Mouse (Mus musculus): Measurements from ENCODE around the gene Adcy5. TPM values are rescaled to one million over a fixed set of nuclear protein-coding genes. Genes with fewer than 3 reads are reported as not detected.
A peak's percentile ranks its signal among the peaks of the same experiment; 100 is the strongest.

Adcy5 gene
- polyA plus RNA-seq, 1 experiment = 37.7 TPM

DNA sequence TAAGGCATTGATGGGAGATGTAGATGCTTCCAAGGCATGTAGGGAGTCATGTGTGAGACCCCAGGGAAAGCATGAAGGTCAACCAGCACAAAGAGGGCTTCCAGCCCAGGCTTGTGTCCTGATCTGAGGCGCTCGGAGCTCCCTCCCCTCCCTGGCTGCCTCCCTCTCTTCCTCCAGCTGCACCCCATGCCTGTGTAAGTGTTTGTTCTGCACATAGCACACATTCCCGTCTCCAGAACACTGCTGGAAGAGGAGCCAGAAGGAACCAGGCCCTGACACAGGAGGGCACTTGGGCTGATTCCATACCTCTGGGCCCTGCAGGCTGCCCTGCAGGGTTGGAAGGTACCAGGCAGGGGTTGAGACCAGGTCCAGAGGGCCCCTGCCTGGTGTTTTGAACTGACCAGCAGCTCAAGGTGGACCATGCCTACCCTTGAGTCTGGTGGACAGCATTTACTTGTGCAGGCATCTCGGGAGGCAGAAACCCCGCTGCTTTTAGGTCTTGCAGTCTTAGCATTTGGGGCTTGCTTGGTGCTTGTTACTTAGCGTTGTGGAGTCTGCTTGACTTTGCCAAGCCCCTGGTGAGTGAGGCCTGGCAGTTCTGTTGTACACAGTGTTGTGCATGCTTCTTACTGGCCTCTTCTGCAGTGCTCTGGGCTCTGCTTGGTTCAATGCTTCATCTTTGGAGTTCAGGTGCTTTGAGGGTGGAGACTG, 45.2 kb downstream of the Adcy5 start:
- H3K4me1 ChIP-seq (ENCODE audit: control insufficient read depth, insufficient read depth, low read length) = peaks cover 19% of the 10 kb centered on the region
- 58% methylated on average over 6 of the region's 6 CpGs for WGBS
- H3K27me3 ChIP-seq (ENCODE audit: control insufficient read depth, insufficient read depth, low read length) = no peaks in the 10 kb centered on the region
- no peak for TF ChIP-seq CTCF (IDR thresholded peaks at IDR 0.05; ENCODE audit: borderline replicate concordance, insufficient read depth, low read depth, low read length)
- no peak for TF ChIP-seq POLR2A (IDR thresholded peaks at IDR 0.05; ENCODE audit: borderline replicate concordance, insufficient read depth, low read length)
- 0 out of 2 replicates have a peak overlapping the region, but pooled peaks have one; percentile 7 for H3K27ac ChIP-seq (ENCODE audit: insufficient read depth, low read length)
- no peak overlapping the region for H3K4me3 ChIP-seq (replicated peaks; ENCODE audit: insufficient read depth, low read depth, low read length)
- no peak for DNase-seq

DNA sequence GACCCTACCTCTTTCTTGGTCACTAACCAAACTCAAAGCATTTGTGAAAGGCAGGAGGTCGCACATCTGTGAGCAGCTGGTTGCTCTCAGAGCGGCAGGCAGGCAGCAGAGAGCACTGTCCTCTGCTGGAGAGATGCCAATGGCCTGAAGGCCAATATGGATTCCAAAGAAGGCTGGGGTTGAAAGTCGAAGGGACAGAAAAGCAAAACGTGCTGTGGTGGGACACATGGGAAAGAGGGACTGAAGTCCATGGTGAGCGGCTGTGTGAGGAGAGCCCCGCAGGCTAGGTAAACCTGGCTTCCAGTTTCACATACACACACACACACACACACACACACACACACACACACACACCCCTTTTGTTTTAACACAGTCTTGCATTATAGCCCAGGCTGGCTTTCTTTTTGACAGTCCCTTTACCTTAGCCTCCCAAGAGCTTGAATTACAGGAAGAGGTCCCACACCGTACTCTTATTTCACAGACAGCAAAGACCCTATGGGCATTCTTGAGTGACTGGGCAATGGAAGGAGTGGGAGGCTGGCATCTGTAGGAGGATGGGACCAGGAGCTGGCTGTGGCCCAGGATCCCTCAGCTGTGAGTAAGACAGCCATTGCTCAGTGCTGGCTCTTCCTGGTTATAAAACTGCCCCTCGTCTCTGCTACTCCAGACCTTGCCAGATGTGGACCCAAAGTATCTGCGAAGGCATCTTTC, 45.9 kb downstream of the Adcy5 start:
- Histone ChIP-seq H3K4me3 (replicated peaks; ENCODE audit: insufficient read depth, low read depth, low read length) (no peak overlapping the region), H3K4me1 (ENCODE audit: control insufficient read depth, insufficient read depth, low read length) (peaks cover 19% of the 10 kb centered on the region), H3K27ac (ENCODE audit: insufficient read depth, low read length) (0 out of 2 replicates have a peak overlapping the region, but pooled peaks have one; percentile 7), H3K27me3 (ENCODE audit: control insufficient read depth, insufficient read depth, low read length) (no peaks in the 10 kb centered on the region)
- TF ChIP-seq POLR2A (IDR thresholded peaks at IDR 0.05; ENCODE audit: borderline replicate concordance, insufficient read depth, low read length) (no peak), CTCF (IDR thresholded peaks at IDR 0.05; ENCODE audit: borderline replicate concordance, insufficient read depth, low read depth, low read length) (no peak)
- 70% methylated on average over 9 of the region's 9 CpGs for WGBS
- DNase-seq = no peak

- no peak for DNase-seq
- no peak for TF ChIP-seq POLR2A (IDR thresholded peaks at IDR 0.05; ENCODE audit: borderline replicate concordance, insufficient read depth, low read length)
- no peak for TF ChIP-seq CTCF (IDR thresholded peaks at IDR 0.05; ENCODE audit: borderline replicate concordance, insufficient read depth, low read depth, low read length)
- Histone ChIP-seq H3K27me3 (ENCODE audit: control insufficient read depth, insufficient read depth, low read length) (no peaks in the 10 kb centered on the region), H3K27ac (ENCODE audit: insufficient read depth, low read length) (0 out of 2 replicates have a peak overlapping the region, but pooled peaks have one; percentile 16), H3K4me1 (ENCODE audit: control insufficient read depth, insufficient read depth, low read length) (peaks cover 19% of the 10 kb centered on the region), H3K4me3 (replicated peaks; ENCODE audit: insufficient read depth, low read depth, low read length) (no peak overlapping the region)
- WGBS = 68% methylated on average over 5 of the region's 5 CpGs
Observed at GRCm38 (mm10) chr16:35201281-35201680, 46.6 kb downstream of the Adcy5 start.

- no peak overlapping the region for H3K27ac ChIP-seq (ENCODE audit: insufficient read depth, low read length)
- no peak overlapping the region for H3K4me3 ChIP-seq (replicated peaks; ENCODE audit: insufficient read depth, low read depth, low read length)
- TF ChIP-seq CTCF (IDR thresholded peaks at IDR 0.05; ENCODE audit: borderline replicate concordance, insufficient read depth, low read depth, low read length) = no peak
- no peak for TF ChIP-seq POLR2A (IDR thresholded peaks at IDR 0.05; ENCODE audit: borderline replicate concordance, insufficient read depth, low read length)
- 87% methylated on average over 1 of the region's 1 CpGs for WGBS
- no peak for DNase-seq
- peaks cover 19% of the 10 kb centered on the region for H3K4me1 ChIP-seq (ENCODE audit: control insufficient read depth, insufficient read depth, low read length)
- H3K27me3 ChIP-seq (ENCODE audit: control insufficient read depth, insufficient read depth, low read length) = no peaks in the 10 kb centered on the region
Observed at GRCm38 (mm10) chr16:35203511-35203910, 48.8 kb downstream of the Adcy5 start.

- TF ChIP-seq POLR2A (IDR thresholded peaks at IDR 0.05; ENCODE audit: borderline replicate concordance, insufficient read depth, low read length) = no peak
- no peak for TF ChIP-seq CTCF (IDR thresholded peaks at IDR 0.05; ENCODE audit: borderline replicate concordance, insufficient read depth, low read depth, low read length)
- Histone ChIP-seq H3K27ac (ENCODE audit: insufficient read depth, low read length) (no peak overlapping the region), H3K4me3 (replicated peaks; ENCODE audit: insufficient read depth, low read depth, low read length) (no peak overlapping the region), H3K4me1 (ENCODE audit: control insufficient read depth, insufficient read depth, low read length) (peaks cover 12% of the 10 kb centered on the region), H3K27me3 (ENCODE audit: control insufficient read depth, insufficient read depth, low read length) (no peaks in the 10 kb centered on the region)
- DNase-seq = no peak
- WGBS = 71% methylated on average over 5 of the region's 5 CpGs
Observed at GRCm38 (mm10) chr16:35205681-35206080, 51.0 kb downstream of the Adcy5 start.

GRCm38 (mm10) chr16:35206426-35206825, 51.7 kb downstream of the Adcy5 start:
- no peaks in the 10 kb centered on the region for H3K27me3 ChIP-seq (ENCODE audit: control insufficient read depth, insufficient read depth, low read length)
- H3K27ac ChIP-seq (ENCODE audit: insufficient read depth, low read length) = no peak overlapping the region
- WGBS = 86% methylated on average over 6 of the region's 6 CpGs
- H3K4me1 ChIP-seq (ENCODE audit: control insufficient read depth, insufficient read depth, low read length) = peaks cover 6% of the 10 kb centered on the region
- TF ChIP-seq CTCF (IDR thresholded peaks at IDR 0.05; ENCODE audit: borderline replicate concordance, insufficient read depth, low read depth, low read length) (no peak), POLR2A (IDR thresholded peaks at IDR 0.05; ENCODE audit: borderline replicate concordance, insufficient read depth, low read length) (no peak)
- no peak for DNase-seq
- H3K4me3 ChIP-seq (replicated peaks; ENCODE audit: insufficient read depth, low read depth, low read length) = no peak overlapping the region

DNA sequence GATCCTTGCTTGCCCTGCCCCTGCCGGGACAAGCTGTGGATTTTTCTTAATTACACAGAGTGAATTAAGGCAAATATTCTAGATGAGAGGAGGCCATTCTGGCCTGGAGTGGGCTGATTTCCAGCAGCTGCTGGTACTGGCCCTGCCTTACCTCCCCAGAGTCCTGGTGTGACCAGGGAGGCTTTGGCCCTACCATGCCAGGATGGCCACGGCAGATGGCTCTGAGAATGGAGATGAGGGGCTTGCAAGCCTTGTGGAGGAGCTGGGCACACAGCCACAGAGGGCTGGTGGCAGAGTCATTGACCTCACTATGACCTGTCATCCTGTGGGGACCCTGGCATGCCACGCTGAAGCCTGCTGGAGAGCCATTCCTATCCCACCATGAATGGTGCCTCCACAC, 54.1 kb downstream of the Adcy5 start:
- WGBS = 40% methylated on average over 3 of the region's 3 CpGs

DNA sequence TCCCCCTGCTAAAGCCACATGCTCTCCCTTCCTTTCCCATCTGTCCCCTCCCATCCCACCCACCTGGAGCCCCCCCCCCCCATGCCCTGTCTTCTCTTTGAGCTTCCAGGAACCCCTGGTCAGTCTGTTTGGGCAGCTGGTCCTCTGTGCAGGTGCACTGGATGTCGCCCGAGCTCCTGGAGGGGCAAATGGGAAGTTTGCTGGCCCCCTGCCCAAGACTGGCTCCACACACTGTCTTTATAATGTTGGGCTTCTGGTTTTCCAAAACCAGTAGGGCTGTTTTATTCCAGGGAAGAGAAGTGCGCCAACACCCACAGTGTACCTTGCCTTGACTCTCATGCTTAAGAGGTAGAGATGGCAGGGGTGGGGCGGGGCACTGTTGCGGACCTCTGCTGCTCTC, 55.1 kb downstream of the Adcy5 start:
- Histone ChIP-seq H3K4me1 (ENCODE audit: control insufficient read depth, insufficient read depth, low read length) (peaks cover 11% of the 10 kb centered on the region), H3K4me3 (replicated peaks; ENCODE audit: insufficient read depth, low read depth, low read length) (no peak overlapping the region), H3K27ac (ENCODE audit: insufficient read depth, low read length) (no peak overlapping the region), H3K27me3 (ENCODE audit: control insufficient read depth, insufficient read depth, low read length) (no peaks in the 10 kb centered on the region)
- 86% methylated on average over 5 of the region's 5 CpGs for WGBS
- no peak for DNase-seq
- TF ChIP-seq POLR2A (IDR thresholded peaks at IDR 0.05; ENCODE audit: borderline replicate concordance, insufficient read depth, low read length) (no peak), CTCF (IDR thresholded peaks at IDR 0.05; ENCODE audit: borderline replicate concordance, insufficient read depth, low read depth, low read length) (no peak)

More for the DNA sequence above, 54.1 kb downstream of the Adcy5 start:
- Histone ChIP-seq H3K4me3 (replicated peaks; ENCODE audit: insufficient read depth, low read depth, low read length) (no peak overlapping the region), H3K4me1 (ENCODE audit: control insufficient read depth, insufficient read depth, low read length) (peaks cover 6% of the 10 kb centered on the region), H3K27ac (ENCODE audit: insufficient read depth, low read length) (no peak overlapping the region), H3K27me3 (ENCODE audit: control insufficient read depth, insufficient read depth, low read length) (no peaks in the 10 kb centered on the region)
- TF ChIP-seq POLR2A (IDR thresholded peaks at IDR 0.05; ENCODE audit: borderline replicate concordance, insufficient read depth, low read length) (no peak), CTCF (IDR thresholded peaks at IDR 0.05; ENCODE audit: borderline replicate concordance, insufficient read depth, low read depth, low read length) (no peak)
- no peak for DNase-seq
